Mouse (Mus musculus) adrenal gland, adult 18-20 months (tissue): Measurements from ENCODE around the gene Tcp11l2. TPM values are rescaled to one million over a fixed set of nuclear protein-coding genes. Genes with fewer than 3 reads are reported as not detected.
A peak's percentile ranks its signal among the peaks of the same experiment; 100 is the strongest.

Source experiments
- DNase-seq, 2 experiments: peaks; one replicate each; pipeline ENCODE4 v3.0.0; 2021 to 2022; ENCODE audit warnings: low spot score in 2 of 2
- long read RNA-seq, 2 experiments: library from polyadenylated mRNA; stranded (forward); transcript quantifications; one replicate each; pipeline ENCODE4 v2.0.0; 2021
- total RNA-seq, 2 experiments: library from RNA; stranded (reverse); gene quantifications; 1 replicate in 1 of 2; 2 replicates in 1 of 2; pipeline ENCODE4 v1.2.3; 2021

Gene Tcp11l2
- 10 to 100 TPM; 28.1 to 40.9 TPM for total RNA-seq
- long read RNA-seq, experiment 1, transcript Tcp11l2-201 (10 exons, 2,725 nt) = major isoform, 12 of 17 reads
- long read RNA-seq, experiment 1, partial matches to known transcripts = 2 of 17 reads
- long read RNA-seq, experiment 1, other reads (novel, unspliced or antisense) = 3 of 17 reads
- long read RNA-seq, experiment 2, transcript Tcp11l2-201 (10 exons, 2,725 nt) = major isoform, 19 of 37 reads
- long read RNA-seq, experiment 2, partial matches to known transcripts = 14 of 37 reads
- long read RNA-seq, experiment 2, other reads (novel, unspliced or antisense) = 4 of 37 reads

DNA sequence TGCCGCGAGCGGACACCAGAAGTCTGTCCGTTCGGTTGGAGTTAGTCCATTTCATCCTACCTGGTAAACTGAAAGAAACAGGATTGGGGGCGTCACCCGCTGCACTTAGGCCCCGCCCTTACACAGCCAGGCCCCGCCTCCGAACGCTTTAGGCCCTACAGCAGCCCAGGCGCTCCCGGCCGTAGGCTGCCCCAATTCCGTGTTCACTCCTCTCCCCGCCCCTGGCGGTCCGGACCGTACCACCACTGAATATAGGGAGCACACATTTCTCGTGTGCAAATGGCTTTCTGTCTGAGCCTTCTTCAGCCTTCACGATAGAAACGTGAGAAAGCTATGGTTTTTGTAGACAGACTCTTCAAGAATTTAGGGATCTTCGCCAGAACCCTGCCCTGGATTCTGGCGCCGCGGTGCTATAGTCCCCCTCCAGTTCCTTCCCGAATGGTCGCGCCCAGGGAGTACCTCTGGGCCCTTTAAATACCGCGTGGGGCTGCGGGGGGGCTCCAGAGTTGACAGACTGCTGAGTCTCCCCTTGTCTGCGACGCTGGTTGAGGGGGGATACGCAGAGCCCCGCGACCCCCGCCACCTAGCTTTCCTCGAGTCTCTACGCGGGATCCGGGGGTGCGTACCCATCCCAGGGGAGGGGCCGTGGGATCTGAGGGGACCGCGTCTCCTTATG lies at the start of gene Tcp11l2:
Gene Tcp11l2, plus strand, starts transcription at position 232 of the 676 bp plus-strand sequence.
- peak; percentile 91 to 92 for DNase-seq

DNA sequence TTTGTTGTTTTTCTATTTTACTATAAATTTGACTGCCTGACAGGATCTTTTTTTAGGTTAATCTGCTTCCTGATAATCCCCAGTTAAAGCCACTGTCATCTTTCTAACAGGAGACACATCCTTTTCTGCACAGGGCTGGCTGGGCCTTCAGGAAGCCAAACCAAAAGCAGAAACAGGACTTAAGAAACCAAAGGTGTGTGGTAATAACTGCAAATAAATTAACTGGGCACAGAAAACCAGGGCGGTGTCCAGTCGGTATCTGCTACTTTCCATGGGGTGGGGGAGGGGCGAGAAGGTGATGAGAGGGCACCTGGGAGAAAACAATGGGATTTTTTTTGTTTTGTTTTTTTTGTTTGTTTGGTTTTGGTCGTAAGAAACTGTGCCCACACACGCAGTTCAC lies 49.4 kb upstream of the Tcp11l2 start:
- no peak for DNase-seq

DNA sequence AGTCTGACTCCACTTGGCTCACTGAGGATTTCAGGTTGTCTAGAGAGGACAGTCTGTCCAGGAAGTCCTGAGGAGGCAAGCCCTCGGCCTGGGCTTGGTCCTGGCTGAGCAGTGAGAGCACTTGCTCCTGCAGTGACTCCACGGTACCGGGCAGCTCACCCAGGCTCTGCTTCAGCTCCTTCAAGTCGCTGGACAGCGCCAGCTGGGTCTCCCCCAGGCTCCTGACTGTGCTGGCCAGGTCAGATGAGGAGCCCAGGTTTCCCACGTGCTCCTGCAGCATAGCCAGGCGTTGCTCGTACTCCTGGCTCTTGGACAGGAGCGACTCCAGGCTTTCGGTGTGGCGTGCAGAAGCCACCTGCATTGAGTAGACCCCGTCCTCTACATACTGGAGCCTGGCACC lies 48.8 kb upstream of the Tcp11l2 start:
- DNase-seq = no peak

DNA sequence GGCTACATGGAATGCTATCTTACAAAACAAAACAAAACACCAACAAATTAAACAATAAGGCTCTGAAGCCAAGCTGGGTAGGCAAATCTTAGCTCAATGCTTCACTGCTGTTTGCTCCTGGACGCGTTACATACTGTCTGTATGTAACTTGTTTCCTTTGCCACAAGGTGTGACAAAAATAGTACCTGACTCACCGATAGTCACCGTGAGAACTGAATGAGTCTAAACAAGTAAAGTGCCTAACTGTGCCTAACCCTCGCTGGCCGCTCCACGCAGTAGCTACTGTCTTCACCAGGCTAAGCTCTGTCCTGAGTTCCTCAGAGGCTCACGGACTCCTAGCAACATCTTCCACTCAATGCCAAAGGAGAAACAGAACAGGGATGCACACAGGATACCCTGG lies 46.0 kb upstream of the Tcp11l2 start:
- DNase-seq = no peak

- DNase-seq = no peak
Measured at GRCm38 (mm10) chr10:84531576-84531975, 44.9 kb upstream of the Tcp11l2 start.

DNA sequence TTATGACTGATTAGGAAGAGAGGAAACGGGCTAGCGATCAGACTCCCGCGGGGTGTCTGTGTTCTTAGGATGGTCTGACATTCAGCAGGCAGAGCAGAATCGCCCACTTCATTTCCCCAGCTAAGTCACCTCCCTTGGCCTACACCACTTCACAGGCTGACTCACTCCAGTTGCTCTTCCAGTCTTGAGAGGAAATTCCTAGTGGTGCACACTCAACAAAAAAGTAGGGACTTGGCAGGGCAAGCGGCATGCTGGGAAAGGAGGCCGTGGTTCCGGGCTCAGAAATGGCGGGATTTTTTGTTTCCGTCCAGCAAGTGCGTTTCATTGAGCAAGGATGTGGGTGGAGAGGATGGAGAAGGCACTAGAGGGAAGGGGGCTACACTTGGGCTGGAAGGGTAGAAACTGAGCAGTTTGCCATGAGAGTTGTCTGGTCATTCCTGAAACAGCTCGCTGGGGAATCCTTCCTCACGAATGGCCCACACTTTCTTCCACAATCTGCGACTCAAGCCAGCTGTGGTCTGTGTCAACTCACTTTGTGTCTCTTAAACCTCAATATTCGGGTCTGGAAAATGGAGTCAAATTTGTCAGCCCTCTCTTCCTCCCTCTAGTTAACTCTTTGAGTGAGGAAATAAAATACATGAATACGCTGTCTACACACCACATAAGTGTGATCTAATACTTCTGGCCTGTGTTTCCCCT lies 44.1 kb upstream of the Tcp11l2 start:
- peak in 1 of 2 experiments; percentile 21 for DNase-seq

DNA sequence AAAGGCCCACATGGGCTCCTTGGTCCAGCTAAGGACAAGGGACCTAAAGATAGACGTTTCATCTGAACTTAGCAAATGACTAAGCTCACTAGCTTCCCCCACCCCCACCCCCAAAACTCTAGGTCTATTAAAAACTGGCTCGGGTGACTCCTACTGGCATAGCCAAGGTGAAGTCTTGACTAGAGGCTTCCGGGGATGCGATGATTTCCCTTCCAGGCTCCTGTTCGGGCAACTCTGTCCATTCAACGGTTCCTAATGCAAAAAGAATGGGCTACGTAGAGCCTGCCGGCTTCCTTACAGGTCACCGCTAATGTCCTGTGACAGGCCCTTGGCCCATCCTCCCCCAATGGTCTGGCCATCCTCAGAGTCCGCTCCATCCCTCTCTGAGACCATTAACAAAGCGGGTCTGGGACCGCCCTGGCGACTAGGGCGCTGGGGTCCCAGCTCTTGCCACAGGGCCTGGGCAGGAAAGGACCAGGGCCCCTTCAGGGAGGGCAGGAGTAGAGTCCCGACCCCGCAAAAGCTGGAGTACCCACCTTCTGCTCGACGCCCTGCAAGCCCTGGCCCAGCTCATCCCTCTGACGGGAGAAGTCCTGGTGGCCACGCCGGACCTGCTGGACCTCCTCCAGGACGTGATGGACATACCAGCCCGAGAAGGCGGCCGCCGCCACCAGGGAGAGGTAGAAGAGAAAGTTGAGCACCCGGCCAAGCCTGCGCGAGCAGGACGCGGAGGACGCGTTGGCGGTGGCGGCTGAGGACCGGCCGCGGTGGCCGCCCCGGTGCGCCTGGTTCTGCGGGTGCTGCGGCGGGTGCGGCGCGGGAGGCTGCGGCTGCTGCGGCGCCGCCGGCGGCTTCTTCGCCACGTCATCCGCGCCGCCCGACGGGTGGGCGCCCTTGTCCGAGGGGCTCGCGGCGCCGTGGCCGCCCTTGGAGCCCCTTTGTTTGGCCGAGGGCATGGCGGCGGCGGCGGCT lies 43.2 kb upstream of the Tcp11l2 start:
- DNase-seq = peak; percentile 52 to 61

DNA sequence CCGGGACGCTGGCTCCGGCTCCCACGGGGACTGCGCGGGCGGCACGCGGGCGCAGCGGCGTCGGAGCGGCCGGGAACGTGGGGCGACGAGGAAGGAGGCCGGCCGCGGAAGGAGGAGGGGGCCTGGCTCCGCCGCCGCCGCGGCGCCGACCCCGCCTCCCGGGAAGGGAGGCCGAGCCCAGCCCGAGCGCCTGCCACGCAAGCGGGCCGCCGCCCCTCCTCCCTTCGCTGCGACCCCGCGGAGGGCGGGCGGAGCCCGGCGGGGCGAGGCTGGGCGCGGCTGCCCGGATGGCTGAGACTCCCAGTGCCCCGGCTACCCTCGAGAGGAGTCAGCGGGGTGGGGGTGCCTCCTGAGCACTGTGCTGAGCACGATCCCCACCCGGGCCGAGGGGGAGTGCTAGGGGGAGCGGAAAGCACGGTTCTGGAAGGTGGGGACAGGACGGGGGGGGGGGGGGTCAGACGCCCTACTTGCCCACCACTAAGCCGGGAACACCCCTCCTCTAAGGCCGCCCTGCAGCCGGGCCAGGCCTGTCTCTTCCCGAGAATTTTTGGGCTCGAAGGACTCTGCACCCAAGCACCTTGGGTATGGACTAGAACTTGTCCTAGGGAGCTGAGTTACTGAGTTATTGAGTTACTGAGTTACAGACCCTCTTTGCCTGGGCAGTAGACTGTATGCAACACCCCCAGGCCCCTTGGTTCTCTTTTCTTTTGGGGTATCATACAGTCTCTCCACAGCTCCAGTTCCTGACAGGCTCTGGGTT lies 42.3 kb upstream of the Tcp11l2 start, which contains the start of gene Ckap4:
Gene Ckap4, minus strand, starts transcription at position 151 of the 760 bp plus-strand sequence.
- DNase-seq = peak; percentile 66 to 72

DNA sequence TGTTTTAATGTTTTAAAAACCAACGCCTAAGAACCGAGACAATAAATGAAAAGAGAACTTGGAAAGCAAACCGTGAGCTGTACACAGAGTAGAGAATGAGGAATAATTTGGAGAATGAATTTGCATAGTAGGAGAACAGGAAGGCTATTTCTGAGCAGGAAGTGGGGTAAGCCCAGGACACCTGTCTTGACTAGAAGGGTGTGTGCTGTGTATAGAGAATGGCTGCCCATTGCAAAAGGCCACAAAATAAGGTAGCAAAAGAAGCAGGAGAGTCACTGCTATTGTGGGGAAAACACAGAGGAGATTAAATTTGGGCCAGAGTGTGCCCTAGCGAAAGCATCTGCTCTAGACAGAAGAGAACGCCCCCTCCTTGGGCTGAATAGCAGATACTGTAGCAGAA lies 41.0 kb upstream of the Tcp11l2 start:
- DNase-seq = no peak

GRCm38 (mm10) chr10:84535859-84536258 lies 40.6 kb upstream of the Tcp11l2 start:
- no peak for DNase-seq

DNA sequence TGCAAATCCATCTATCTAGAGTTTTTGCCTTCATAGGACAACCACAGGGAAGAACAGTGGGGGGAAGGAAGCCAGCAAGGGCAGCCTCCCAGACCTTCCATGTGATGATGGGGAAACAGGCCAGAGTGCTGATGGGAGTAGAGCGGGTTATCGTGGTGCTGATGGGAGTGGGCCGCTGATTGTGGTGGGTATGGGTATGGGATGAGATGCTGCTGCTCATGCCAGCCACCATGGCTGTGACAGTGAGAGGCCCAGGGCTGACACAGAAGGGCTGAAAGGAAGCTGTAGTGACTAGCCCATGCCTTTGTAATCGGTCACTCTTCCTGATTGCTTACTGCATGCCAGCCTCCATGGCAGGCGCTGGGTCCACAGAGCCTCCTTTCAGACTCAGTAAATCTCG lies 36.8 kb upstream of the Tcp11l2 start:
- DNase-seq = no peak

DNA sequence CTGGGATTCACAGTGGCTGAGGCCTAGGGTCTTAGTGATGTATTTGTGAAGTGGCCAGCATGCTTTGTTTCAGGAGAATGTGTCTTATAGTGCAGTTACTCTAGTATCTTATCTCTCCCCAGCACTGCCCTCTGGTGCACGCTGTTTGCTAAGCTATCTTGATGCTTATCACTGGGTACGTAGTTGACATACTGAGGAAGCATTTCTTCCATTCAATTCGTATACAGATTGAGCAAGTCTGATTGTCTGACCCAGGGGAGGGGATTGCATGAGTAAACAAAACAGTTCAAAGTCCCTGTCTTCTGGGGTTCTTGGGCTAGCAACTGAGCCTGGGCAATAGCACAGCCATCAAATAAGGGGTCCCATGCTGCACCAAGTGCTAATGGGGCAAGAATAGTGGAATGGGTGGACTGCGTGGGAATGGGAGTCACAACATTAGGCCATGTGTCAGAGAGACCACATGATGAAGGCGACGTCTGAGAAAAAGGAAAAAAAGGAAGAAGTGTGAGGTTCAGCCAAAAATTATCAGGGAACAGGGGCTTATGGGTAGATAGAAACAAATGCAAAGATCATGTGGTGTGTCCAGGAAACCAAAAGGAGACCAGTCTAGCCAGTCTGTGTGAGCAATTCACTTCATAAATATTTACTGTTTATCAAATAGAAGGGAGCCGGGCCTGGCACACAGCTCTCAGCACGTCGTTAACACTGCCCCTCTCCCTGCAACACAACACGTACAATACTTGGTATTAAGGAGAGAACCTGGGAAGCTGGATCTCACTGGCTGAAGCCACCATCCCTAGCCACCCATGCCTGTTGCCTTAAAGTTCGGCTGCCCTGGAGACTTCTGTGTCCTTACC lies 33.4 kb upstream of the Tcp11l2 start:
- DNase-seq = no peak

DNA sequence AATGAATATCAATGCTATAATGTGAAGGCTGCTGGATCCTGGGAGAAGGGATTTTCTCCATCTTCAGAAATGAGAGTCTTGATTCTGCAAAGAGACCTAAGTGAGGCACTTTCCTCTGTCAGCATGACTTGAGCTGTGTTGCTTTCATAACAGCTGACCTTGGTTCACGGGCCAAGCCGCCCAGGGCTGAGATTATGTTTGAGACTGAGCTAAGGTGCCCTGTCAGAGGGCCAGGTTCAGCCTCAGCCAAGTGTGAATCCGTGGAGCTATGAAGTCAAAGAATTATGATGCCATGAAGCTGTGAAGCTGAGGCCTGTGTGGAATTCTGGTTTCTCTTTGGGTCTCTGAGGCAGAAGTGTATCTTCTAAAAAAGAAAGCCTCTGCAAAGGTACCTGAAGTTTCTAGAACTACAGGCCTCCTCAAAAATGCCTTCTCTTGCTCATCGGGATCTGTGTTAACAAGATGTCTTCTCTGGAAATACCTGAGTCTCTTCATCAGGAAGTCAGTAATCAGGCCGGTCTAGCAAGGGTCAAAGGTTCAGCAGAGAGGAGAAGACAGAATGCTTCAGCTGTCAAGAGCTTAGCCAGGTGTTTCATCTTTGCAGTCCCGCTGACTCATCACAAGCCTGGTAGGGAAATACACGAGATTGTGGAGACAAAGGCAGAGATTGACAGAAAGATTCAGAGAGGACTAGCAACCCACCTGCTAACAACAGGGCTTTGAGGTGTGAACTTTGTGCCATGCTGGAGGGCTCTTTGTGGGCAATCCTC lies 31.4 kb upstream of the Tcp11l2 start:
- no peak for DNase-seq

DNA sequence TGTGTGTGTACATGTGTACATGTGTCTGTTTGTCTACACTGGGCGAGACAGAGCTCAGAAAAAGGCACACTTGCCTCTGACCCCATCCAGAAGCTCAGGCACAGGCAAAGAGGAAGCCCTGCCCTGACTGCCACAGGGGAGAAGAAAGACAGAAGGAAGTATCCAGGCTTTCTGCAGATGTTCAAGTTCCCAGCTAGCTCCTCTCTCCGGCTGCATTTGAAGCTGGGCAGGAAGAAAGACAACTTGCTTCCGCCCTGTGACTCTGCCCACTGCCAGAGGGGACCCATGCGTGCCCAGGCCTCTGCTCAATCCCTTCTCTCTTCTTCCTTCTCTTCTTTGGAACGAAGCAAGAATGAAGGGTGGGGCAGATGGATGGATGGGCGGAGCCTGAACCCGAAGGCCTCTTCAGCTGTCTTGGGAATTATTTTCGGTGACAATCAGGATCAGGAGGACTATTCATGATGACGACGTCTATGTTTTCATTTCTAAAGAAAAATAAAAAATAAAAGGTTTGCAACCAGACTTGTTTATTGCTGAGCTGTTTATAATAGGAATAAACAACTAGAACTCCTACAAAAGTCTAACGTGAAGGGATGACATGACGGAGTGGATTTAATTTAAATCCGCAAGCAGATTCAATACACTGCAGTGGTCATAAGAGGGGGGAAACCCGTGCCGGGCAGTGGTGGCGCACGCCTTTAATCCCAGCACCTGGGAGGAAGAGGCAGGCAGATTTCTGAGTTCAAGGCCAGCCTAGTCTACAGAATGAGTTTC lies 27.1 kb upstream of the Tcp11l2 start:
- DNase-seq = no peak

DNA sequence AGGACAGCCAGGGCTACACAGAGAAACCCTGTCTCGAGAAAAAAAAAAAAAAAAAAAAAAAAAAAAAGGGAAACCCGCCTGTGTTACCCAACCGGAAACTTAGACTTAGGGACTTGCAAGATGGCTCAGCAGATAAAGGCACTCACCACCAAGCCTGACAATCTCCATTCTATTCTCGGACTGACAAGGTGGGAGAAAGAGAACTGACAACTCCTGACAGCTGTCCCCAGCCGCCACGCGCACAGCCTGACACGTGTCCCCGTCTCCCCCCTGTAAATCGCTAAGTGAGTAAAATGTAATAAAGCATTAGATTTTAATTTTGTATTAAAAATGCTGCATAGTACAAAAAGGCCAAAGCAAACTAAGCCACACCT lies 26.5 kb upstream of the Tcp11l2 start:
- DNase-seq = no peak

DNA sequence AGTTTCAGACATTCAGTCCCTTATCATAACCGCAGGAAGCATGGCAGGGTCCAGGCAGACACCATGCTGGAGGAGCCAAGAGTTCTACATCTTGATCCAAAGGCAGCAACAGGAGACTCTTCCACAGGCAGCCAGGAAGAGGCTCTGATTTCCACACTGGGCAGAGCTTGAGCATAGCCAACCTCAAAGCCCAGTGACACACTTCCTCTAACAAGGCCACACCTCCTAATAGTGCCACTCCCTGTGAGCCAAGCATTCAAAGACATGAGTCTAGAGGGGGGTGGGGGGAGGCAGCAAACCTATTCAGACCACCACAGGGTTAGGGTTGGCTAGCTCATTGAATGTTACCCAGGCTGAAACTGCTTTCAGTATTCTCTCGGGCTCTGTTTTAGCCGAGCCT lies 24.6 kb upstream of the Tcp11l2 start:
- DNase-seq = no peak

DNA sequence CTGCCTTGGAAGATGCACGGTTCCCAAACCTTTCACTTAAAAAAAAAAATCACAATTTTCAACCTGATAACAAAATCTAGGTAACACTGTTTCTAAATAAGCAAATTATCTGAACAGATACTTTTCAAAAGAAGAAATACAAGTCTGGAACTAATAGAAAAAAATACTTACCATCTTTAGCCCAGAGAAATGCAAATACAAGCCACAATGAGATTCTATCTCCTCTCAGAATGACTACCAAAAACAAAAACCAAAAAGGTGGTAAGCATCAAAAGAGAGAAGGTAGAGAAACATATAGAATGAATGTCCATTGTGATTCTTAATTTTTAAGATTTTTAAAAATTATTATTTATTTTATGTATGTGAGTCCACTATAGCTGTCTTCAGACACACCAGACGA lies 23.9 kb upstream of the Tcp11l2 start:
- no peak for DNase-seq
